Mouse (Mus musculus) midbrain, postnatal 0 days (tissue): ENCODE results near the gene Hoxa13. TPM values are rescaled to one million over a fixed set of nuclear protein-coding genes. Genes with fewer than 3 reads are reported as not detected.

Experiments used
- ATAC-seq: fragments of 200-750 bp; cut with Nextera tagmentation; 2 replicates; pipeline ENCODE4 v1.8.0; 2017; ENCODE audit warnings: moderate number of reproducible peaks, mild to moderate bottlenecking, moderate TSS enrichment, moderate library complexity; ENCODE audit not compliant: low FRiP score
- DNase-seq: peaks from one replicate; pipeline ENCODE4 v3.0.0-alpha.2; 2015; ENCODE audit warnings: low spot score
- H3K27ac ChIP-seq: fragments of 300-500 bp; sonication (generic); 2 replicates; pipeline ENCODE4 v1.5.1; 2014; ENCODE audit warnings: low read depth, mild to moderate bottlenecking, low read length, mixed read lengths
- H3K27me3 ChIP-seq: fragments of 300-500 bp; sonication (generic); 2 replicates; pipeline ENCODE4 v1.6.1; 2014; ENCODE audit warnings: low read length, control low read depth, mixed read lengths; ENCODE audit not compliant: insufficient read depth
- H3K36me3 ChIP-seq: fragments of 300-500 bp; sonication (generic); 2 replicates; pipeline ENCODE4 v1.6.1; 2014; ENCODE audit warnings: low read length, control low read depth, mixed read lengths; ENCODE audit not compliant: insufficient read depth
- H3K4me1 ChIP-seq: fragments of 300-500 bp; sonication (generic); 2 replicates; pipeline ENCODE4 v1.6.1; 2014; ENCODE audit warnings: mild to moderate bottlenecking, control low read depth, antibody characterized with exemption, low read length, mixed read lengths; ENCODE audit not compliant: insufficient read depth
- H3K4me2 ChIP-seq: fragments of 300-500 bp; sonication (generic); 2 replicates; pipeline ENCODE4 v1.6.1; 2014; ENCODE audit warnings: low read depth, mild to moderate bottlenecking, low read length, mixed read lengths; ENCODE audit not compliant: poor library complexity, severe bottlenecking
- H3K4me3 ChIP-seq: fragments of 300-500 bp; sonication (generic); 2 replicates; pipeline ENCODE4 v1.5.1; 2014; ENCODE audit warnings: low read depth, mild to moderate bottlenecking, low read length, moderate library complexity
- H3K9ac ChIP-seq: fragments of 300-500 bp; sonication (generic); replicated peaks from 2 replicates; pipeline ENCODE4 v1.6.1; 2014; ENCODE audit warnings: mild to moderate bottlenecking, low read length, moderate library complexity, mixed read lengths; ENCODE audit not compliant: poor library complexity, severe bottlenecking
- H3K9me3 ChIP-seq: fragments of 300-500 bp; sonication (generic); 2 replicates; pipeline ENCODE4 v1.6.1; 2016; ENCODE audit warnings: low read length, control low read depth
- CTCF ChIP-seq: IDR thresholded peaks from 2 replicates; pipeline ENCODE4 v1.5.1; 2016; ENCODE audit warnings: antibody characterized with exemption, mild to moderate bottlenecking
- WGBS: fragments of 180-500 bp; shearing (Covaris S2); extraction: QIAGEN DNeasy Blood & Tissue Kit; methylation state at CpG from one replicate; pipeline ENCODE4 v1.1.7; 2014; 5-methylcytosine and 5-hydroxymethylcytosine counted together
- polyA plus RNA-seq: library from polyadenylated mRNA; unstranded; fragments of >200 nt; fragmentation: Nextera tagmentation; extraction: Ambion mirVana; gene quantifications from 2 replicates; pipeline ENCODE4 v1.2.1, GENCODE M21; 2015
- total RNA-seq: library from RNA; depleted of rRNA; stranded (reverse); fragments of >200 nt; gene quantifications from 2 replicates; pipeline ENCODE4 v1.2.3, GENCODE M21; 2014

Hoxa13 gene
- total and polyA plus RNA-seq, 2 experiments from 2014 or later = not detected

DNA sequence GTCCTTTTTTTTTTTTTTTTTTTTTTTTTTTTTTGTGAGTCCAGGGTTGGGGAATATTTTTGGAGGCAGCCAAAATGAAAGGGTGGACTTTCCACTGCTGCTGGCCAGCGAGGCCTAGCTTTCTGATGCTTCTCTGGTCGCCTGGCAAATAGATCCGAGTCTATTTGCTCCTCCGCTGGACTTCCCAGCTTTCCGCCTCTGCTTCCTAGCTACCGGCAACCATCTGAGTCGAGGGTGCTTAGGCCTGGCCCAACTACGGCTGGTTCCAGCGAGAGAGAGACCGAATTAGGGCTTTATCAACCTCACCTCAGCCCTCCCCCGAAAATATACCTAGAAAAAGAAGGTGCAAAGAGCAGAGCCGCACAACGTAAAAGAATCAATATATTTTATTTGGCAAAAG lies 38.0 kb downstream of the Hoxa13 start:
- H3K9ac ChIP-seq = no peak overlapping the region
- peaks cover 91% of the 10 kb centered on the region for H3K27me3 ChIP-seq
- H3K4me1 ChIP-seq = no peaks in the 10 kb centered on the region
- H3K4me2 ChIP-seq = no peak overlapping the region
- 17% methylated on average over 13 of the region's 13 CpGs for WGBS
- no peaks in the 10 kb centered on the region for H3K9me3 ChIP-seq
- DNase-seq (no peak), ATAC-seq (no peak)
- H3K36me3 ChIP-seq = no peaks in the 10 kb centered on the region
- no peak for TF ChIP-seq CTCF
- H3K27ac ChIP-seq = no peak overlapping the region
- H3K4me3 ChIP-seq = no peak overlapping the region

GRCm38 (mm10) chr6:52221993-52222685 lies 38.5 kb downstream of the Hoxa13 start:
- DNase-seq = no peak
- H3K27me3 ChIP-seq = peaks cover 91% of the 10 kb centered on the region
- H3K9me3 ChIP-seq = no peaks in the 10 kb centered on the region
- TF ChIP-seq CTCF = no peak
- peak; percentile 27; the same call in 1 of the 2 replicates for ATAC-seq
- no peak overlapping the region for H3K27ac ChIP-seq
- H3K36me3 ChIP-seq = no peaks in the 10 kb centered on the region
- 8% methylated on average over 21 of the region's 21 CpGs for WGBS
- no peaks in the 10 kb centered on the region for H3K4me1 ChIP-seq
- peak overlapping the region; percentile 43; the same call in 1 of the 2 replicates for H3K4me3 ChIP-seq
- no peak overlapping the region for H3K9ac ChIP-seq
- peak overlapping the region; percentile 84 for H3K4me2 ChIP-seq

DNA sequence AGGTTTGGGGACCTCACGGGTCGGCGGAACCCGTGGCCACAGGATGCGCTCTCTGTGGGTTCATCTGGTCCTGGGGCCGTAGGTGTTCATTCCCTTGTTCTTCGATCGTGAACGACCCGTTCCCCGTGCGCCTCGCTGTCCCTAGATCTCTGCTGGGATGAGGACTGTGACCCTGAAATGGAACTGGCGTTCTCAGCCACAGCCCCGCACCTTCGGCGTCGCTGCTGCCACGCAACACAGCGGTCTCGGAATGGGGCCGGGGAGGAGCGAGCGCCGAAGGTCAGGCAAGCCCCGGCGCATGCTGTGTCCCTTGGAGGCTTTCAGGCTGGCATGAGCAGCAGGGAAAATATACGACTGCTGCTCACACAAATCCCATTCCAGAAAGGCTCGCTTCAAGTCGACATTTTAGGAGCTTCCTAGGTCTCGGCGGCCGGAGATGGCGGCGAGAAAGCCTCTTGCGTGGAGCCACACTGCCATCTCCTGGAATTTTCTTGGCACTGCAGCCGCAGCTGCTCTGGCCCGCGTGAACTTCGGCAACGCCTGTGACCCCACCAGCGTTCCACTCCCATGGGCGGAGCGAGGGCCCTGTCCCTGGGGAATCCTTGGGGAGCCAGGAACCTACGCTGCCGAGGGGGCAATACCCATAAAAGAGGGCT lies 39.2 kb downstream of the Hoxa13 start, which contains the start of gene Hoxa7:
TSS of gene Hoxa7 (minus strand) at position 518 of the 656 bp plus-strand sequence.
- DNase-seq = peak; percentile 84
- Histone ChIP-seq H3K4me2 (peak within 1 kb of the TSS; percentile 84), H3K4me1 (no peaks in the 10 kb centered on the region), H3K27me3 (peaks cover 91% of the 10 kb centered on the region), H3K9me3 (no peaks in the 10 kb centered on the region), H3K27ac (no peak within 1 kb of the TSS), H3K36me3 (no peaks in the 10 kb centered on the region), H3K4me3 (peak within 1 kb of the TSS; percentile 43), H3K9ac (peak within 1 kb of the TSS; percentile 48)
- peak; percentile 97 for TF ChIP-seq CTCF
- peak; percentile 75 for ATAC-seq
- WGBS = 1% methylated on average over 46 of the region's 46 CpGs

- Histone ChIP-seq H3K27ac (no peak overlapping the region), H3K9me3 (no peaks in the 10 kb centered on the region), H3K27me3 (peaks cover 93% of the 10 kb centered on the region), H3K4me2 (peak overlapping the region; percentile 84), H3K4me3 (peak overlapping the region; percentile 43), H3K9ac (no peak overlapping the region), H3K36me3 (no peaks in the 10 kb centered on the region), H3K4me1 (no peaks in the 10 kb centered on the region)
- TF ChIP-seq CTCF = no peak
- no peak for DNase-seq
- ATAC-seq = no peak
- WGBS = 11% methylated on average over 12 of the region's 12 CpGs
Observed at GRCm38 (mm10) chr6:52220865-52221310, 39.8 kb downstream of the Hoxa13 start.

DNA sequence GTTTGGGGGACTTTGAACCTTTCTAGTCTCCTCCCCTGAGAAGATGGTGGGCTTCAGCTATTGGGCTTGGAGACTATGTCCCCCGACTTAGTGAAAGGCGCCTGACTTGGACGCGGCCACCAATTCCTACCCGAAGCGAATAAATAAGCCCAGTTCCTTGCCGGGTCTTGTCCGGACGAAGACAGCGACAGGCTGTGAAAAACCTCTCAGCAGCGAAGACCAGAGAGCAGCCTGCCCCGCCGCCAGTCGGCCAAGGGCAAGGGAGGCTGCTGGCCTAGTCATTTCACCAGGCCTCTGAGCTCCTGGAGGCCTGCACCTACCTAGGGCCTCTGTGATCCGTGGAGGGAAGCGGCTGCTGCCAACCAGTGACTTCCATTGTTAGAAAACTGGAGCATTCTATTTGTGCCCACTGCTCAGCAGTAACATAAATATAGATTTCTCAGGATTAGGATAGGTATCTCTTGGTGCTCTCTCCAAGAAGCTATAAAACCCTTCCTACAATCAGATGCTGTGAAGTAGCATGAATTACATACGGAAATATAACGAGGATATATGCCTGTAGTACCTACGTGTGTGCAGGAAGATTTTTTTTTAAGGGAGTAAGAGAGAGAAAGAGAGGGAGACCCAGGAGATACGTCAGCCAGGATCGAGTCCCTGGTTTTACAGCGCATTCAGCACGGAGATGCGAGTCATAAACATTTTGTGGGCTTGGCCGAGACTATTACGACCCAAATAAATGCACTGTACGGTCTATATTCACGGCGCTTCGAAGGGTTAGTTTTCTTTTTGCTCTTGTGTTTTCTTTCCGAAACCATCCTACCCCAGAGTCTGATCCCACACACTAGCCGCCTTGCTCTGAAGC lies 40.4 kb downstream of the Hoxa13 start:
- 16% methylated on average over 32 of the region's 32 CpGs for WGBS
- H3K4me2 ChIP-seq = no peak overlapping the region
- H3K27ac ChIP-seq = no peak overlapping the region
- peaks cover 93% of the 10 kb centered on the region for H3K27me3 ChIP-seq
- H3K4me1 ChIP-seq = no peaks in the 10 kb centered on the region
- no peak overlapping the region for H3K4me3 ChIP-seq
- TF ChIP-seq CTCF = no peak
- no peaks in the 10 kb centered on the region for H3K9me3 ChIP-seq
- no peak overlapping the region for H3K9ac ChIP-seq
- no peaks in the 10 kb centered on the region for H3K36me3 ChIP-seq
- DNase-seq (no peak), ATAC-seq (no peak)
